Mouse (Mus musculus) heart, embryonic 11.5 days (tissue): Measurements from ENCODE around the gene Btbd7. TPM values are rescaled to one million over a fixed set of nuclear protein-coding genes. Genes with fewer than 3 reads are reported as not detected.

Experiments used
- ATAC-seq: fragments of 200-750 bp; cut with Nextera tagmentation; replicated peaks from 2 replicates; pipeline ENCODE4 v1.8.0; 2017; ENCODE audit warnings: moderate library complexity; ENCODE audit not compliant: insufficient number of reproducible peaks, low FRiP score, low TSS enrichment
- H3K27ac ChIP-seq: fragments of 300-500 bp; sonication (generic); 2 replicates; pipeline ENCODE4 v1.5.1; 2014; ENCODE audit warnings: mild to moderate bottlenecking, low read depth, low read length
- H3K27me3 ChIP-seq: fragments of 300-500 bp; sonication (generic); 2 replicates; pipeline ENCODE4 v1.6.1; 2014; ENCODE audit warnings: mild to moderate bottlenecking, low read length, mixed read lengths; ENCODE audit not compliant: control insufficient read depth, insufficient read depth
- H3K36me3 ChIP-seq: fragments of 300-500 bp; sonication (generic); 2 replicates; pipeline ENCODE4 v1.6.1; 2014; ENCODE audit warnings: mild to moderate bottlenecking, low read length, moderate library complexity, mixed read lengths; ENCODE audit not compliant: control insufficient read depth, insufficient read depth
- H3K4me1 ChIP-seq: fragments of 300-500 bp; sonication (generic); 2 replicates; pipeline ENCODE4 v1.6.1; 2014; ENCODE audit warnings: low read length; ENCODE audit not compliant: control insufficient read depth, insufficient read depth
- H3K4me2 ChIP-seq: fragments of 300-500 bp; sonication (generic); 2 replicates; pipeline ENCODE4 v1.6.1; 2014; ENCODE audit warnings: mild to moderate bottlenecking, moderate library complexity
- H3K4me3 ChIP-seq: fragments of 300-500 bp; sonication (generic); 2 replicates; pipeline ENCODE4 v1.5.1; 2014; ENCODE audit warnings: low read depth, low read length
- H3K9ac ChIP-seq: fragments of 300-500 bp; sonication (generic); 2 replicates; pipeline ENCODE4 v1.6.1; 2014; ENCODE audit warnings: mild to moderate bottlenecking, low read depth, low read length, moderate library complexity
- H3K9me3 ChIP-seq: fragments of 300-500 bp; sonication (generic); replicated peaks from 2 replicates; pipeline ENCODE4 v1.6.1; 2016; ENCODE audit warnings: low read length; ENCODE audit not compliant: control insufficient read depth
- WGBS: fragments of 180-500 bp; shearing (Covaris S2); extraction: QIAGEN DNeasy Blood & Tissue Kit; methylation state at CpG from one replicate; pipeline ENCODE4 v1.1.7; 2014; ENCODE audit not compliant: insufficient replicate concordance; 5-methylcytosine and 5-hydroxymethylcytosine counted together
- polyA plus RNA-seq: library from polyadenylated mRNA; unstranded; fragments of >200 nt; fragmentation: Nextera tagmentation; extraction: Ambion mirVana; gene quantifications from 2 replicates; pipeline ENCODE4 v1.2.1, GENCODE M21; 2014

Btbd7 gene
- polyA plus RNA-seq, 1 experiment from 2014 or later: 15.1 TPM

- Histone ChIP-seq H3K9ac (peak overlapping the region; percentile 93), H3K4me1 (peaks cover 10% of the 10 kb centered on the region; the same call in 1 of the 2 replicates), H3K9me3 (no peaks in the 10 kb centered on the region), H3K27me3 (no peaks in the 10 kb centered on the region), H3K4me3 (peak overlapping the region; percentile 93), H3K36me3 (no peaks in the 10 kb centered on the region), H3K4me2 (peak overlapping the region; percentile 79), H3K27ac (peak overlapping the region; percentile 93)
- peak; percentile 85 for ATAC-seq
- WGBS: 0% methylated on average over 28 of the region's 70 CpGs
Observed at GRCm38 (mm10) chr12:102877301-102878030, 805 bp downstream of the Btbd7 start.

GRCm38 (mm10) chr12:102870527-102870926 is 7.7 kb downstream of the Btbd7 start:
- Histone ChIP-seq H3K36me3 (no peaks in the 10 kb centered on the region), H3K4me2 (no peak overlapping the region), H3K9me3 (no peaks in the 10 kb centered on the region), H3K27ac (no peak overlapping the region), H3K27me3 (no peaks in the 10 kb centered on the region), H3K4me1 (no peaks in the 10 kb centered on the region), H3K4me3 (no peak overlapping the region), H3K9ac (no peak overlapping the region)
- no peak for ATAC-seq
- 69% methylated on average over 1 of the region's 1 CpGs for WGBS

GRCm38 (mm10) chr12:102869802-102870201 is 8.5 kb downstream of the Btbd7 start:
- 82% methylated on average over 2 of the region's 2 CpGs for WGBS
- Histone ChIP-seq H3K9me3 (no peaks in the 10 kb centered on the region), H3K27me3 (no peaks in the 10 kb centered on the region), H3K27ac (no peak overlapping the region), H3K4me1 (no peaks in the 10 kb centered on the region), H3K36me3 (no peaks in the 10 kb centered on the region), H3K9ac (no peak overlapping the region), H3K4me3 (no peak overlapping the region), H3K4me2 (no peak overlapping the region)
- ATAC-seq: no peak

GRCm38 (mm10) chr12:102860806-102861205 is 17.5 kb downstream of the Btbd7 start:
- Histone ChIP-seq H3K4me3 (no peak overlapping the region), H3K4me1 (no peaks in the 10 kb centered on the region), H3K27ac (no peak overlapping the region), H3K9ac (no peak overlapping the region), H3K9me3 (no peaks in the 10 kb centered on the region), H3K27me3 (no peaks in the 10 kb centered on the region), H3K4me2 (no peak overlapping the region), H3K36me3 (no peaks in the 10 kb centered on the region)
- no peak for ATAC-seq

GRCm38 (mm10) chr12:102838271-102838670 is 40.0 kb downstream of the Btbd7 start:
- Histone ChIP-seq H3K4me3 (no peak overlapping the region), H3K36me3 (no peaks in the 10 kb centered on the region), H3K27me3 (no peaks in the 10 kb centered on the region), H3K4me2 (no peak overlapping the region), H3K9ac (no peak overlapping the region), H3K4me1 (no peaks in the 10 kb centered on the region), H3K27ac (no peak overlapping the region), H3K9me3 (no peaks in the 10 kb centered on the region)
- WGBS: 93% methylated on average over 9 of the region's 9 CpGs
- ATAC-seq: no peak

DNA sequence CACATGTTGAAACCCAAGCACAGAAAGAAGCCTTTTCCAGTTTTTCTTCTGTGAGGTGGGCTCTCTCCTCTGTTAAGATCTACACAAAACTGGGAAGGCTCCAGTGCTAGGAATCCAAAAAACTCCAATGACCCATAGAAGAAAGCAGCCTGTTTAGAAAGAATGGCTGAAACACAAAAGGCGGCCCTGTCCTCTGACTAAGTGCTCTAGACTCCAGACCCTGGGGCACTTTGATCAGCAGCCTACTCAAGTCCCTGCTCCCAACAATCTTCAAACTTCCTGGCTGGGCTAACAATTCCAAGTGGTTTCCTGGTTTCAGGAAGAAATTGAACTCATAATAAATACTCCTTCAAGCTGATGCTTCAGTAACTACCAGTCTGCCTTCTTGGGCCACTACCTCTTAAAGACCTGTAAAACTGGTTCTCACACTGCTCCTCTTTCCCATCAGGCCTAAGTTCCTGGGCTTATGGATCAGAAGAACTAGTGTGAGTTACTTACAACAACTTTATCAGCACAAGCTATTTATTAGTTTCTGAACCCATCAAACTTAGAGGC is 45.4 kb downstream of the Btbd7 start:
- 83% methylated on average over 1 of the region's 1 CpGs for WGBS
- no peak overlapping the region for H3K27ac ChIP-seq
- H3K4me3 ChIP-seq: no peak overlapping the region
- no peaks in the 10 kb centered on the region for H3K9me3 ChIP-seq
- no peaks in the 10 kb centered on the region for H3K27me3 ChIP-seq
- H3K4me1 ChIP-seq: no peaks in the 10 kb centered on the region
- ATAC-seq: no peak
- no peaks in the 10 kb centered on the region for H3K36me3 ChIP-seq
- no peak overlapping the region for H3K9ac ChIP-seq
- no peak overlapping the region for H3K4me2 ChIP-seq

- Histone ChIP-seq H3K4me2 (no peak overlapping the region), H3K9me3 (no peaks in the 10 kb centered on the region), H3K36me3 (no peaks in the 10 kb centered on the region), H3K4me1 (no peaks in the 10 kb centered on the region), H3K9ac (no peak overlapping the region), H3K4me3 (no peak overlapping the region), H3K27ac (no peak overlapping the region), H3K27me3 (no peaks in the 10 kb centered on the region)
- ATAC-seq: no peak
- WGBS: 80% methylated on average over 1 of the region's 1 CpGs
Observed at GRCm38 (mm10) chr12:102831888-102832287, 46.4 kb downstream of the Btbd7 start.

GRCm38 (mm10) chr12:102827119-102827518 is 51.2 kb downstream of the Btbd7 start:
- Histone ChIP-seq H3K27me3 (no peaks in the 10 kb centered on the region), H3K4me3 (no peak overlapping the region), H3K9ac (no peak overlapping the region), H3K4me2 (no peak overlapping the region), H3K27ac (no peak overlapping the region), H3K4me1 (no peaks in the 10 kb centered on the region), H3K9me3 (no peaks in the 10 kb centered on the region), H3K36me3 (no peaks in the 10 kb centered on the region)
- no peak for ATAC-seq
- WGBS: 90% methylated on average over 1 of the region's 1 CpGs

DNA sequence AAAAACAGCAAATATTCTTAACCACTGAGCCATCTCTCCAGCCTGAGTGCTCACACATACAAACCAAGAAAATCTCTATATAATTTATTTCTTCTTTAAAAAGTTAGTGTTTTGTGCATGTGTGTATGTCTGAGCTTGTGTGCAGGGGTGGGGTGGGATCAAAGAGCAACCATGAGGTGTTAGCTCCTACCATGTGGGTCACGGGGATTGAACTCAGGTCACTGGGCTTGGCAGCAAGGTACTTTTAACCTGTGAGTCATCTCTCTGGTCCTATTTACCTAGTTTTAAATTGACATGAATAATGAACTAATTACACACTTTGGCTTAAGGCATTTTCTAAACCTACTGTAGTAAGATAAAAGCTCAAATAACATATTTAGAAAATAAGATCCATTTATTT is 51.9 kb downstream of the Btbd7 start:
- H3K4me2 ChIP-seq: no peak overlapping the region
- H3K36me3 ChIP-seq: no peaks in the 10 kb centered on the region
- H3K4me1 ChIP-seq: no peaks in the 10 kb centered on the region
- H3K4me3 ChIP-seq: no peak overlapping the region
- 97% methylated on average over 1 of the region's 1 CpGs for WGBS
- no peaks in the 10 kb centered on the region for H3K27me3 ChIP-seq
- H3K27ac ChIP-seq: no peak overlapping the region
- no peak overlapping the region for H3K9ac ChIP-seq
- H3K9me3 ChIP-seq: no peaks in the 10 kb centered on the region
- ATAC-seq: no peak
